Mouse (Mus musculus) brain, adult 2 months (tissue): ENCODE measurements around the gene Ndufs1.
A peak's percentile ranks its signal among the peaks of the same experiment; 100 is the strongest.

ENCODE experiments used
- DNase-seq: peaks from one replicate; pipeline ENCODE4 v3.0.0; 2011; ENCODE audit warnings: low read depth, low spot score

The Ndufs1 gene

GRCm38 (mm10) chr1:63115540-63115939 lies 61.1 kb downstream of the Ndufs1 start:
- DNase-seq = peak; percentile 21

- DNase-seq = no peak
Observed at GRCm38 (mm10) chr1:63115096-63115495, 61.5 kb downstream of the Ndufs1 start.

DNA sequence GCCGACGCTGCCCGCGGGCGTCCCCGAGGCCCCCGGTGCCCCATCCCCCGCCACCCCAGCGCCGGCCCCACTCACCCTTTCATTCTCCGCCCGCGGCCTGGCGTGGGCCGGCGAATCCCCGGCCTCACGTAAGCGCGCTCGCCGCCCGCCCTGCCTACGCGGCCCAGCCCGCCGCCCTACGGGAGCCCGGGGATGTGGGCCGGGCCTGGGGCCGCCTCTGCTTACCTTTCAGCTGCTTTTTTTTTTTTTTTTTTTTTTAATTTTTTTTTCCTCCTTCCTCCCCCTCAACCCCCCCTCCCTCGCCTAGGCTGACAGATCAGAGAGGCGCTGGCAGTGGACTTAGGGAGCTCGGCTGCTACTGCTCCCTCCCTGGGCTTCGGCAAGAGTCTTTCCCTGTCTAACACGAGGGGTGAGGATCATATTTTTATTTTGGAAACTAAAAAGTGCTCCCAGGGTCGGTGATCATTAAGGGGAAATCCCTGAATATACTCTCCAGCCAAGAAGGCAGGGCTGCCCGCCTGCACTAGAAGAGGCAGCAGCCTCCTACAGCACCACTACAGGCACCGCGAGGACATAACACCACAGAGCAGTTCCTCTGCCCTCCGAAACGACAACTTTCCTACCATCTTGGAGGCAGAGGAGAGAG lies 62.4 kb downstream of the Ndufs1 start, which contains the start of gene Ino80d:
Ino80d (minus strand) TSS at position 532 of the 646 bp plus-strand sequence.
- DNase-seq = peak; percentile 95

GRCm38 (mm10) chr1:63113274-63114135 lies 63.1 kb downstream of the Ndufs1 start:
- DNase-seq = no peak

GRCm38 (mm10) chr1:63112865-63113261 lies 63.8 kb downstream of the Ndufs1 start:
- DNase-seq = no peak

DNA sequence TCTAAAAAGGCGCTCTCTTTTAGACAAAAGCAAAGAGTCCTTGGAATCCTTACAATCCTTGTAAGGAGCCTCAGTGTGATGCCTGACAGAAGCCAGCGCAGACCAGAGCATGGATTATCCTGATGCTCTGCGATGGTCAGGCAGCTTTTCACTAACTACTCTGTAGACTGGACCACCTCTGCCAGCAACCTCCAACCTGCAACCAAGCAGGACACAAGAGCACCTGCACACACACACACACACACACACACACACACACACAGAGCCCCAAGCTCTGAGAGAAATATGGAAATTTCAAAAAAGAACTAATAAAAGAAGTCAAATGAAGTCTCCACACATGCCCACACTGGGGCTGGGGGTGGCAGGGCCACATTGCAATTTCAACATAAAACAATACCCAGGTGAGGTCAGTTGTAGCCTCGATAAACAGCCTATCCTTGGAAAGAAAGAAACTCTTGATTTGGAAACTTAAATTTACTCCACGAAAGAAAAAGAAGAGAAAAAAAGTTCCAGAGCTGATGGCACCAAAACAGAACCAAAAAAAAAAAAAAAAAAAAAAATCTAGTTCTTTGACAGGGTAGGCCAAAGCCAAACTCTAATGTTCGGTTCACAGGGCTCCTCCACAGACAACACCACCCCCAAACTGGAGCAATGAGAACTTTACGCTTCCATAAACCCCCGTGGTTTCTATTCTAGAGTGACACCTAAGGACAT lies 64.3 kb downstream of the Ndufs1 start:
- no peak for DNase-seq

GRCm38 (mm10) chr1:63110536-63111285 lies 65.9 kb downstream of the Ndufs1 start:
- peak; percentile 50 for DNase-seq

- no peak for DNase-seq
Observed at GRCm38 (mm10) chr1:63107614-63108327, 68.9 kb downstream of the Ndufs1 start.

- DNase-seq = no peak
Observed at GRCm38 (mm10) chr1:63102758-63103451, 73.7 kb downstream of the Ndufs1 start.

GRCm38 (mm10) chr1:63100196-63100595 lies 76.4 kb downstream of the Ndufs1 start:
- no peak for DNase-seq

- DNase-seq = no peak
Observed at GRCm38 (mm10) chr1:63098831-63099230, 77.8 kb downstream of the Ndufs1 start.

GRCm38 (mm10) chr1:63096071-63096470 lies 80.6 kb downstream of the Ndufs1 start:
- no peak for DNase-seq
